Mouse (Mus musculus) liver, embryonic 14.5 days (tissue): ENCODE data around the gene Tk2.

Experiments
- CTCF ChIP-seq: IDR thresholded peaks from 2 replicates; pipeline ENCODE4 v1.5.1; 2016; ENCODE audit warnings: antibody characterized with exemption, low read depth, control low read depth
- EP300 ChIP-seq: IDR thresholded peaks from 2 replicates; pipeline ENCODE4 v1.6.1; 2016; ENCODE audit warnings: antibody characterized with exemption, low read depth

- TF ChIP-seq EP300 (no peak), CTCF (no peak)
These were observed at the start of gene Tk2 for GRCm38 (mm10) chr8:104248276-104248675.
